Mouse (Mus musculus): ENCODE measurements around the gene Card6.

DNA sequence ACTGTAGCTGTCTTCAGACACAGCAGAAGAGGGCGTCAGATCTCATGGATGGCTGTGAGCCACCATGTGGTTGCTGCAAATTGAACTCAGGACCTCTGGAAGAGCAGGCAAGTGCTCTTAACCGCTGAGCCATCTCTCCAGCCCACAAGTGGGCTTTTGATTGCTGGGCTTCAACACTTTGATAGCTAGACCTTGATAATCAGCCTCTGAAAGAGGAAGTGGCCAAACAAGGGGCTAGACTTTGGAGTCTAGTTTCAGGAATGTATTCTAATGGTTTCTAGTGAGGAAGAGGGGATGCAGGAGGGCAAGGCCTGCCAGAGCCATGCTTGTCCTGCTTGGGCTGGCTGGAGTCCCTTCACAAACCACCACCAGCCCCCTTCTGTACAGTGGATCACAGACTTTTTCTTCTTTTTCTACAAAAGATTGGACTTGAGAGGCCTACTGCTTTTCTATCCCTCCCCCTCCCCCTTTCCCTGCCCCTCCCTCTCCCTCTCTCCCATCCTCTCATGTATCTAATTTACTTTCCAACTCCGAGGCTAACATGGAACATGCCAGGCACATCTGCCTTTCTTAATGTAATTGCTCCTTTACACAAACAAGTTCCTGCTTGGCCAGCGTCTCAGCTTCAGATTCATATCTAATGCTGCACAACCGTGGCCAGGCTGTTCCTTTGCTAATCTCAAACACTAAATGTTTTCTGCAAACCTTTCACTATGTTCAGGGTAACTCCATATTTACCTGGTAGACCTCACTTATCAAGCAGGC is 20.0 kb upstream of the Card6 start:
- TF ChIP-seq POLR2A (IDR thresholded peaks at IDR 0.05; ENCODE audit: low read depth, low read length) (no peak), CTCF (IDR thresholded peaks at IDR 0.05; ENCODE audit: extremely low read depth, insufficient read length, insufficient replicate concordance, low read depth, low read length) (no peak)
